Mouse (Mus musculus) G1E (cell line): Measurements from ENCODE around the gene Pex5l.

Experiments
- CTCF ChIP-seq: IDR thresholded peaks from 2 replicates; pipeline ENCODE4 v1.5.1; 2012; ENCODE audit warnings: low read depth, low read length, inconsistent platforms, mixed read lengths
- GATA1 ChIP-seq: IDR thresholded peaks from 2 replicates; pipeline ENCODE4 v1.6.1; 2012; ENCODE audit warnings: borderline replicate concordance, low read length, inconsistent platforms, mixed read lengths
- GATA2 ChIP-seq: IDR thresholded peaks from 2 replicates; pipeline ENCODE4 v1.6.1; 2012; ENCODE audit warnings: low read depth, low read length, inconsistent platforms, borderline replicate concordance
- POLR2AphosphoS5 ChIP-seq: IDR thresholded peaks from 2 replicates; pipeline ENCODE4 v1.6.1; 2012; ENCODE audit warnings: low read depth, low read length, inconsistent platforms; ENCODE audit not compliant: insufficient replicate concordance

- no peak for TF ChIP-seq POLR2AphosphoS5
- TF ChIP-seq CTCF, result no peak
- no peak for TF ChIP-seq GATA2
- no peak for TF ChIP-seq GATA1
Observed at GRCm38 (mm10) chr3:33061016-33061415, 82.0 kb downstream of the Pex5l start.
